Mouse (Mus musculus): ENCODE data around the gene Igfbp6.

Gene Igfbp6

DNA sequence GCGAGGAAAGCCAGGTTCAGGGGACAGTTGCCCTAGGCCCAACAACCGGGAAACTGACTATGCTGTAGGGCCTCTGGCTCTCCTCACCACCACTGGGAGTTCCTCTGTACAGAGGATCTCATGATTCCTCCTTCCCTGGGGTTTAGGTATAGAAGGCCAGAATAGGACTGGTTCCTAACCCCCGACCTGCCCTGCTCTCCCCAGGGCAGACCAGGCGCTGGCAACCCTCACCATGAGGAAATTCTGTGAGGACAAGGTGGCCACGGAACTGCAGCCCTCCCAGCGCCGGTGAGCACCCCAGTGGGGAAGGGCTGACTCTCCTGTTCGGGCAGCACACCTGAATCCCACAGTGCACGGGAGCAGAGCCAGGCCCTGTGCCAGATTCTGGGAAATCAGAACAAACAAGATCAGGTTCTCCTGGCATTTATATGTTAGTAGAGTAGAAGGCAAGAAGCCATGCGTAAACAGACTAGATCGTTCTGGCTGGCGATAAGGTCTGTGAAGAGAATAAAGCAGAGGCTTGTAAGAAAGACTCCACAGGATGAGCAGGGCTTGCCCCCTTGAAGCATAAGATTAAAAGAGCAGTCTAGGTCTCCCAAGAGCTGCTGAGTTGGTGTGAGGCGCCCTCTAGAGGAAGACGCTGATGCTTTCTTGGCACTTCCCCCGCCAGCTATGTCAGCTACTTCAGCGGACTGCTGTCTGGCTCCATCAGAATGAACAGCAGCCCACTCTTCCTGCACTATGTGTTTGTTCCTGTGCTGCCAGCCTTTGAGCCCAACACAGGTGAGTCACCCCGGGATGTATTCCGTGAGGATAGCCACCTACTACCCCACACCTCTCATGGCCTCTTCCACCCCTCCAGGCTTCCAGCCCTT lies 35.3 kb upstream of the Igfbp6 start:
- peak; percentile 56 to 68 for DNase-seq (ENCODE audit: low spot score in 2 of 2)

DNA sequence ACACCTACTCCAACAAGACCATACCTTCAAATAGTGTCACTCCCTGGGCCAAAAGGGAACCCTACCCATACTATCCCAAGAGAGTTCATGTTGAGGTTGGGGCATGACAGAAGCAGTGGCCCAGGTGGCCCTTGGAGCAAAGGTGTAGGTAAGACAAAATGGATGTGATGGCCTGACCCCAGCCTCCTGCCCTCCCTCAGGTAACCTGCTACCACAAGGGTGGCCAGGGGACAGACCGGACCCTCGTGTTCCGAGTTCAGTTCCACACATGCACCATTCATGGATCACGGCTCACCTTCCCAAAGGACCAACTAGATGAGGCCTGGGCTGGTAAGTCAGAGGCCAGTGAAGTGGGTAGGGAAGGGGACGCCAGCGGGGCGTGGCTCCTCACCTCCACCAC lies 33.9 kb upstream of the Igfbp6 start:
- no peak for DNase-seq (ENCODE audit: low spot score in 2 of 2)

DNA sequence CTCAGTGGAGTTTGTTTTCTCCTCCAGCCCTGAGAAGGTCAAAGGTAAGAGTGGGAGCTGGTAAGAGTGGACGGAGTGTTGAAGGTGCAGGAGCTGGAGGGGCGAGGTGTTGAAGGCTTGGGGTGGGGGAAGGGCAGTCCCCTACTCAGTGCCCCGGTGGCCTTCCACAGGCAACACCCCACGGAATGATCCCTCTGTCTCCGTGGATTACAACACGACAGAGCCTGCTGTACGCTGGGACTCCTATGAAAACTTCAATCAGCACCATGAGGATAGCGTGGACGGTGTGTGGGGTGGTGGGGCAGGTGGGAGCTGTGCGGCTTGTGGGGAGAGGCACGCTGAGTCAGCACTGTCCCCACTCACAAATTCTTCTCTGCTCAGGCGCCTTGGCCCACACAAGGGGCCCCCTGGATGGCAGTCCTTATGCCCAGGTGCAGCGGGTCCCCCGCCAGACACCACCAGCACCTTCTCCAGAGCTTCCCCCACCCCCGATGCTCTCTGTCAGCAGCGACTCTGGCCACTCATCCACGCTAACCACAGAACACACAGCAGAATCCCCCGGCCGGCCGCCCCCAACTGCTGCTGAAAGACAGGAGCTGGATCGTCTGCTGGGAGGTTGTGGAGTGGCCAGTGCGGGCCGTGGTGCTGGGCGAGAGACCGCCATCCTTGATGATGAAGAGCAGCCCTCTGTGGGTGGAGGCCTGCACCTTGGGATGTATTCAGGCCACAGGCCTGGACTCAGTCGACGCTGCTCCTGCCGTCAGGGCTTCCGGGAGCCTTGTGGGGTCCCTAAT lies 33.3 kb upstream of the Igfbp6 start:
- DNase-seq (ENCODE audit: low spot score in 2 of 2) = no peak

DNA sequence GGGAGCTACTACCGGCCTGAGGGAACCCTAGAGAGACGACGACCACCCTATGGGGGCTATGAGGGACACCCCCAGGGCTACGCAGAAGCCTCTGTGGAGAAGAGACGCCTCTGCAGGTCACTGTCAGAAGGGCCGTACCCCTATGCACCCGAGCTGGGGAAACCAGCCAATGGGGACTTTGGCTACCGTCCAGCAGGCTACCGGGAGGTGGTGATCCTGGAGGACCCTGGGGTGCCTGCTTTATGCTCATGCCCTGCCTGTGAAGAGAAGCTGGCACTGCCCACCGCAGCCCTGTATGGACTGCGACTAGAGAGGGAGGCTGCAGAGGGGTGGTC lies 32.7 kb upstream of the Igfbp6 start:
- no peak for DNase-seq (ENCODE audit: low spot score in 2 of 2)

DNA sequence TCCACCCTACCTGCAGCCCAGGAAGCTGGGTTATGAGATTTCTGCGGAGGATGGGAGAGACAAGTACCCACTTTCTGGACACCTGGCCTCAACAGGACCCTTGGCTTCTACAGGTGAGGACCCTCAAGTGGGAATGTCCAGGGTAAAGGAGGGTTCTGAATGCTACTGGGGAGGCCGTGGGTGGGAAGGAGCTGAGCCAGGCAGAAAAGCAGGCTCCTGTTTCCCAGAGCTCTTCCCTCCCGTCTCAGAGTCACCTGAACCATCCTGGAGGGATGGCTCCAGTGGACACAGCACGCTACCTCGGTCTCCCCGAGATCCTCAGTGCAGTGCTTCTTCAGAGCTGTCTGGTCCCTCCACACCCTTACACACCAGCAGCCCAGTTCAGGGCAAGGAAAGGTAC lies 32.0 kb upstream of the Igfbp6 start:
- no peak for DNase-seq (ENCODE audit: low spot score in 2 of 2)

DNA sequence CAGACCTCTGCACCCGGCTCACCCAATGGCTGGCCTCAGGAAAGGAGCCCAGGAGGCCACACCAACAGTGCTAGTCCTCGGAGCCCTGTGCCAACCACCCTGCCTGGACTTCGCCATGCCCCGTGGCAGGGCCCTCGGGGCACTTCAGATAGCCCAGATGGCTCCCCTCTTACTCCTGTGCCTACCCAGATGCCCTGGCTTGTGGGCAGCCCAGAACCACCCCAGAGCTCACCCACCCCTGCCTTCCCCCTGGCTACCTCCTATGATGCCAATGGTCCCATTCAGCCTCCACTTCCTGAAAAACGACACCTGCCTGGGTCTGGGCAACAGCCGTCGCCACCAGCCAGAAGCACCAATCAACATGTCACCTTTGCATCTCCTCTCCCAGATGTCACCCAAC lies 31.3 kb upstream of the Igfbp6 start:
- no peak for DNase-seq (ENCODE audit: low spot score in 2 of 2)

DNA sequence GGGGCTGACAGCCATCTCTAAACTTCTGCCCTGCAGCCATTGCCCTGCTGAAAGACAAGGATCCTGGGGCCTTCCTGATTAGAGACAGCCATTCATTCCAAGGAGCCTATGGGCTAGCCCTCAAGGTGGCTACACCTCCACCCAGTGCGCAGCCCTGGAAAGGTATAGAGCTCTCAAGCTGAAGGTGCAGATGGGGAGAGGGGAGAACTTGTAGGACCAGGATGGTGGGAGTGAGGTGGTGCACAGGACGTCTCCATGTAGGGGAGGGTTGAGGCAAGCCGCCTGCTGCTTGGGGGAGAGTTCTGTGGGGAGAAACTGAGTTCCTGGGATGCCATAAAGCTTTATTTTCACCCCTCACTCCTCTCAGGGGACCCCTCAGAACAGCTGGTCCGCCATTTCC lies 30.5 kb upstream of the Igfbp6 start:
- DNase-seq (ENCODE audit: low spot score in 2 of 2) = no peak

DNA sequence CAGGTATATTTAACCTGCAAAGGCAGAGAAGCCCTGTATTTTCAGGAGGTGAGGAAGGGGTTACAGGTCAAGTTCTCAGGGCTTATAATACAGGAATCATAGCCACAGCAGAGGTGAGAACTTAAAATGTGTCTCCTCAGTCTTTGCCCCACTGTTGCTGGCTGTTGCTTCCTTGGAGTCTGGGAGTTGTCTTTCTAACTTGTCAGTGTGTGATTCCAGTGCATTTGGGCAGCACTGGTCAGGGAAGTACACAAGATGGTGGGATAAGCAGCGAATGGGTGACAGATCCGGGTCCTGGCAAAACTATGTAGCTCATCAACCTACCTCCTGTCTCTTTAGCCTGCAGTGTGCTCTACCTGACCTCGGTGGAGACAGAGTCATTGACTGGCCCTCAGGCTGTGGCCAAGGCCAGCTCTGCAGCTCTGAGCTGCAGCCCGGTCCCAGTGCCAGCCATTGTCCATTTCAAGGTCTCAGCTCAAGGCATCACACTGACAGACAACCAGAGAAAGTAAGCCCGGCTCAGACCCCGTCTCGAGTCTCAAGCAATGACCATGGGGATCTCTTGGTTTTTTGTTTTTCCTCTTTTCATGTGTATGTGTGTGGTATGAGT lies 29.4 kb upstream of the Igfbp6 start:
- DNase-seq (ENCODE audit: low spot score in 2 of 2) = no peak

DNA sequence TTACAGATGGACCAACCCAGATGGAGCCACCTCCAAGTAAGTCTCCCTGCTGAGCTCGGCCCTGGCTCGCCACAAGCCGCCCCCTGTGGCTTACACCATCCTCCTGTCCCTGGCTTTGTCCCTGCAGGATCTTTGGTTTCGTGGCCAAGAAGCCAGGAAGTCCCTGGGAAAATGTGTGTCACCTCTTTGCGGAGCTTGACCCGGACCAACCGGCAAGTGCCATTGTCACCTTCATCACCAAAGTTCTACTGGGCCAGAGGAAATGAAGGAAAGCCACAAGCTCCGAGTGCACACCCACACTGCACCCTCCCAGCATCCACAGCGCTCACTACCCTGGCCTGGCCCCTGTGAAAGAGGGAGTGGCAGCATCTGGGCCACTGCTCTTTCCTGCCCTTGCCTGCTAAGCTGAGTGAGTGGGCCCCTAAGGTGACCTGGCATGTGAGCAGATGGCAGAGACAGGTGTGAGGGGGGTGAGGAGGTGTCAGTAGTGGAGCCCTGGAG lies 28.4 kb upstream of the Igfbp6 start:
- no peak for DNase-seq (ENCODE audit: low spot score in 2 of 2)

DNA sequence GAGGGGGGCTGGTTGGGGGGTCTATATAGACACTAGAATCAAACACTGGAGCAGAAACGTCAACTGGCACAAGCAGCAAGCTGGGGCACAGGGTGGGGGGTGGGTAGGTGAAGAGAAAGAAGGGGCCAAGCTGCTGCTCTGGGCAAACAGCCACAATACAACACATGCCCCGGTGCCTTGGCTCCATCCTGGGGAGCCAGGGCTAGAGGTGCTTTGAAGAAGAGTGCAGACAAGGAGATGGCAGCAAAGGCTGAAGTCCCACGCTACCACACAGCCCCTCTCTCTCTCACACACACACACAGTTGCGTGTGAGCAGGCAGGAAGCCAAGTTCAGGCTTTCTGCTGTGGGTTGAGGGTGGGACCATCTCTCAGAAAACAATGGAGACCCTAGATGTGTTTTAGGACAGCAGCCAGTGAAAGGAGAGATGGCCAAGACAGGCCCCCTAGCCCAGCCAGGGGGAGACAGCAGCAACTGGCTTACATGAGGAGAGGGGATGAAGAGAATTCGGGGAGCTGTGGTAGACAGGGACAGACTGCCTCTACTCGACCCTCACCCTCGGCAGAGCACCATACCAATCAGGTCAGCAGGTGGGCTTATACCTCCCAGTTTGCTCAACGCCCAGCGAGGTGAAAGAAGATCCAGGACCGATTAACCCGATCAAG lies 27.3 kb upstream of the Igfbp6 start:
- no peak for DNase-seq (ENCODE audit: low spot score in 2 of 2)

DNA sequence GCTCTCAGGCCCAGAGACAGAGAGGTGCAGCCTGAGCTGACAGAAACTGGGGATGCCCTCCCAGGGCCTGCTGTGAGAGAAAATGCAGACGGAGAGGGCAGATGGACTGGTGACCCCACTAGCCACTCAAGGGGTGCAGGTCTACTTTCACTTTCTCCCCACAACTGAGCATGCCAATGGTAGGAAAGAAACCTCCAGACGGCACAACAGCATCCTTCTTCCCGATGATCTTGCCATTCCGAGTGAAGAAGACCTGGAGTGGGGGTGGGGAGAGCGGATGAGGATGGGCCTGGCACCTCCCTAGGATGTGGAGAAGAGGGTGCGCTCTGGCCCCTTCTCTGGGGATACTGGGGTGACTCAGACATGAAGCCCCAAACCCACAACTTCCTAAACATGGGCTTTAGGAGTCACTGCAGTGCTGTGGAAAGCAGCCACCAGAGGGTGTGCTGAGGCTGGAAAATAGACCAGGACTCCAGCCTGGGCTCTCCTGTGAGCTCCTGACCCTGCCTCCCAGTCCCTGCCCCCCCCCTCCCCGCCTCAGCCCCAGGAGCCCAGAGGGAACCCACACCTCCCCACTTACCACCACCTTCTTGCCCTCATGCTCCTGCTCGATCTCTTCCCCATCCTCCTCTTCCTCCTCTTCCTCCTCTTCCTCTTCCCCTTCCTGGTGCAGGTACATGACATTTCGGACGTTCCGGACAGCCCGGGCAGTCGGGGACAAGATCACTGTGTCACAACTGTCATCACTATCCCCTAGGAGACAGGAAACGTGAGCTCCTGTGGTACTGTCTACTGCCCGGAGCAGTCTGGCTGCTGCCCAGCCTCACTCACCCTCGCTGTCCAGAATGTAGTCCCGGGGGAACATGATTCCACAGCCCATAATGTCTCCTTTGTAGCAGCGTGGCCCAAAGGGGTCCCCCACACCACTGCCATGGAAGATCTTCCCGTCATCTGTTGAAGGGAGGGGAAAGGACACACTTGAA lies 26.4 kb upstream of the Igfbp6 start:
- no peak for DNase-seq (ENCODE audit: low spot score in 2 of 2)

DNA sequence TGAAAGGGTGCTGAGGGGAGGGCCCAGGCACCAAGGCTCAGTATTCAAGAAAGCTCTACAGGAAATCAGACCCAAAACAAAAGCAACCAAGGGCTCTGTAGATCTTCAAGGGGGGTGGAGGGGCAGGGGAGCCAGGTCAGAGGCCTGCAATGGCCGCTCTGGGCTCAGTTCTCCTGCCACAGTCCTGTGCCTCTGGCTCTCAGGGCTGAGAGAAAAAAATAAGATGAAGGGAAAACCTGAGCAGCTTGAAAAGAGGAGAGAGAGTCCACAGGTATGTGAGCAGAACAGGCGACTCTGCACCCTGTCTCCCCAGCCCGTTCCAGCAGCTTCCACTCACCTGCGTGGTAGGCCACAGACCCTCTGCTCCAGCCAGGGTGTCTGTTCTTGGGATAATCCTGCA lies 25.6 kb upstream of the Igfbp6 start:
- no peak for DNase-seq (ENCODE audit: low spot score in 2 of 2)

DNA sequence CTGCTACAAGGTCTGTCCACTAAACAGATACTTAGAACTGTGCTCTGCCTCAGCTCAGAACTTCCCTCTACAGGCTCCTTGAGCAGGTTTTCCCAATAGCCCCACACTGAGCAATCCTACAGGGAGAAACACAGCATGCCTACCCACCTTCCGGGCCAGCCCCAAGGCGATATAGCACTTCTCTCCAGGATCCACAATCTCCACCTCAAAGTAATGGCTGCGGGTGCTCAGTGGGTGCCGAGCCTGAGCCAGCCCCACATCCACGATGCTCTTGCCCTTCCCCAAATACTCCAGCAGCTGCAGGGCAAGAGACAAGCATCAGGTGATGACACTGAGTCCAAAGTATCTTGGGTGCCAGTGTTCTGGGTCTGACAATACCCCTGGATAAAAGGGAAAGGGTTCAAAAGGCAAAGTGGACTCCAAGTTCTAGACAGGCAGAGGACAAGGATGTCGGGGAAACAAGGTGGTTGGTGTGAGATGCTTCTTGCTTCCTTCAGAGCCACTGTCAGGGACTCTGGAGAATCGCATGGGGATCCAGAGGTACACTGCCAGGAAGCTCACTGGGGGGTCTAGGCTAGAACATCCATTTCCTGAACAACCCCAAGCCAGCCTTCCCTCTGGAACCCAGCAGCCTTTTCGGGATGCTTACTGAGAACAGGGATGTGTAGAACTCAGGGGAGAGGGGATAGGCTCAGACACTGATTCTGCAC lies 24.9 kb upstream of the Igfbp6 start:
- no peak for DNase-seq (ENCODE audit: low spot score in 2 of 2)

DNA sequence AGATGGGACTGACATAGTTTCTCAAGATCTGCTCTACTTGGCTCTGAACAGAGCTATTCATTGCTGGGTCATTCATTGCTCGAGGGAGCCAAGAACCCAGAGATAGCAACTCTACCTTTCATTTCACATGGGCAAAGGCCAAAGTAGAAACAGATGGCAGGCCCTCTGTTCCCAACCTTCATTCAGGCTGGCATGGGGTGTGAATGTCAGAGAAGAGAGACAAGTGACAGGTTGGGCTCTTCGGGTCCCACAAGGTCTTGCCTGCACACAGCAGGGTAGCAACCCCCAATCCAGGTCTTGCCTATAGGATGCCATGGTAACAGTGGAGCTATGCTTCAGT lies 24.4 kb upstream of the Igfbp6 start:
- no peak for DNase-seq (ENCODE audit: low spot score in 2 of 2)

DNA sequence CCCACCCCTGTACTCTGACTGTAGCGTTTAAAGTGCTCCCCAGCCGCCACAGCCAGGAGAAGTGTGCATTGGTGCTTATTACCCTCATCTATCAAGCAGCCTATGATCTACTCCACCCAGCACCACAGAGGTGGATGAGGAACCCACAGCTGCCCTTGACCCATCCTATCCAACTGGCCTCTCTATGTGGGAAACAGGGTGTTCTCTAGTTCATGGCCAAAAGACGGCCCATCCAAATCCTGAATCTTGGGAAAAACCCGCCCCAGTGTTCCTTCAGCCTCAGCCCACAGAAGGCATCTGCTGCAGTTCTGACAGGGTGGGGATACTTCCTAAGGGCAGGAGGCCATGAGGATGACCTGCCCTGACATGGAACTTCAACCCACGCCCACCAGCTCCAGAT lies 23.6 kb upstream of the Igfbp6 start:
- no peak for DNase-seq (ENCODE audit: low spot score in 2 of 2)

DNA sequence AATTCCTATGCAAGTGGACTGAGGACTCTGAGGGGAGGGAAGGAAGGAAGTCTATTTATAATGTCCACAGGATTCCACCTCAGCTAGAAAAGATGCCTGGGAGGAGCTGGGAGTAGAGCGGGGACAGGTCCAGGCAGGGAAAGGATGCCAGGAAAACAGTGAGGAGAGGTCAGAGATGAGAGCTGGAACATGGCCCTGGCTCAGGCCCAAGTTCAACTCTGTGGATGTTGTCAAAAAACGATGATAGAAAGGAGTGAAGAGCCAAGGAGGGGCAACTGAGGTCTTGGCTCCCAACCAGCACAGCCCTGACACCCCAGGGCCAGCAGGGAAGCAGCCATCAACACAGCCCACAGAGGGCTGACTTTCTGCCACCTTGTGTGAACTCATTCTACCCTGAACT lies 17.9 kb upstream of the Igfbp6 start:
- no peak for DNase-seq (ENCODE audit: low spot score in 2 of 2)

DNA sequence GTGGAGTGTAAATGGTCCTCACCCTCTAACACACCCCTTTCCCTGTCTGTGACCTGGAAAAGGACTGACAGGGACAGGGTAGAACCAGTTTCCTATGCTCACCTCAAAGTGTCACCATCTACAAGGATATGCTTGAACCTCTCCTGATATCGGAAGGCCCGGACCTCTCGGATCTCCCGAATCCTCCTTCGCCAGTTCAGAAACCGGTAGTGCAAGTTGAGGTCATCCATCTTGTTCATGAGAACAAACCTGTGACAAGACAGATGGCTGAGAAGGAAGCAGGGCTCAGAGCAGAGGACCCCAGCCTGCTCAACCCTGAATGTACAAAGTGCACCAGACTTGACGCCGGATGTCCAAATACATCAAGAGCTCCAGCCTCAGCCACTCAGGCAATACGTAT lies 10.8 kb upstream of the Igfbp6 start:
- no peak for DNase-seq (ENCODE audit: low spot score in 2 of 2)

DNA sequence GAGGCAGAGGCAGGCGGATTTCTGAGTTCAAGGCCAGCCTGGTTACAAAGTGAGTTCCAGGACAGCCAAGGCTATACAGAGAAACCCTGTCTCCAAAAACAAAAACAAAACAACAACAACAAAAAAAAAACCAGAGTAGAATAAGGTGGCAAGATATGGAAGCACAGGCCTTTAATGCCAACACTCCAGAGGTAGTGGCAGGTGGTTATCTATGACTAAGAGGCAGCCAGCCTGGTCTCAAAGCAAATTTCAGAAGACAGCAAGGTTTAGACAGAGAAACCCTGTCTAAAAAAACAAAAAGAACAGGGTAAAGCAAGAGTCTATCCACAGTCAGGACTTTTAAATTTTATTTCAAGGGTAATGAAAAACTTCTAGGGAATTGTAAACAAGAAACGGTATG lies 9.5 kb upstream of the Igfbp6 start:
- no peak for DNase-seq (ENCODE audit: low spot score in 2 of 2)

DNA sequence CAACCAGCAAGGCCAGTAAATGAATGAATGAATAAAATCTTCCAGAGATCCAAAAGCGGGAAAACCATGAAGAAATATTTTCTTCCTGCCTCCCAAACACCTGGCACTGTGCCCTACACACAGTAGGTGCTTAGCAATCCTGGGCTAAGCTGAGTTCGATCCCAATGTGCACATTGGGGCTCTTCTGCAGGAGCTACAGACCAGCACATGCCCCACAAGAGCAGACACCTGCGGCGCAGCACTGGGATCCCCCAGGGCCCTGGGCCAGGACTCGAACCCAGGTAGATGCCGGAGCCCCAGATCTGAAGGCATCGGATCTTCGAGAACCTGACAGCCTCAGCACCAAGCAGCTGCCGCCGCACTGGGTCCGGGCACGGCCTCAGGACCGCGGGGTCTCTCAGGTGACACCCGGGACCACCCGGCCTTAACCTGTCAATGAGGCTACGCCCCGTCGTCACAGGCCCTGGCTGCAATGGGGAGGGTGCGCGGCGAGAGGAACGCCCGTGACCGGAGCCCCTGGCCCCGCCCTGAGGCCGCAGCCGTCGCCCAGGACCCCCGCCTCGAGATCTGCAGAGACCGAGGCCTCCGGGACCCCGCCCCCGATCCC lies 8.5 kb upstream of the Igfbp6 start:
- DNase-seq (ENCODE audit: low spot score in 2 of 2) = no peak

DNA sequence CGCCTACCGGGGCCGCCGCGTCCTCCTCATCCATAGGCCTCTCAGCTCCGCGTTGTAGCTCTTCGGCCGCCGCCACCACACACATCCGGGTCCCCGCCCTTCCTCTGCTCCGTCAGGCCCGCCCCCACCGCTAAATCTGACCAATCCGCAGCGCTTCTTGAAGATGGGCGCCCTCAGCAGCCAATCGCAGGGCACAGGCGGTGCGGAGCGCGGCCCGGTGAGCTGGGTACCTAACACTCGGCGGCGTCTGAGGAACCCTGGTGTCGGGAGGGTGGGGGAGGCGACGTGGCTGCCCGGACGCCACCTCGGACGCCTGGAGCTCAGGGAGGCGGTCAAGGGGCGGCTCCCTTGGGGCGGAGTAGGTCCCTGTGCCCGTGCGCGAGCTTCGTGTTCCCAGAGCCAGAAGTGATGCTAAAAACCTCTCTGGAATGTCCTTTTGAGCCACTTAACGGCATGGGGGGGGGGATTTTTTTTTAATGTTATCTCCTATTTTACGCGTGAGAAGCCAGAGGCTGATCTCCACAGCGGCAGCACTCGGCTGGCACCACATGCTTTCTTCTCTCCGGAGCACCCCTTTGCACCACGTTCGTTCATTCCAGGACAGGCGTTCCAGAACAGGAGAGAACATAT lies 7.9 kb upstream of the Igfbp6 start, which contains the start of gene Spryd3:
Gene Spryd3 (minus strand): TSS at position 106 of the 630 bp plus-strand sequence.
- peak; percentile 98 to 99 for DNase-seq (ENCODE audit: low spot score in 2 of 2)

All from frontal cortex, postnatal 25 days (tissue).